Mouse (Mus musculus) myocyte (in vitro differentiated cells): Measurements from ENCODE around the gene A830005F24Rik.

Source experiments
- CEBPB ChIP-seq: IDR thresholded peaks from 2 replicates; pipeline ENCODE4 v1.6.1; 2011; ENCODE audit warnings: mild to moderate bottlenecking, moderate library complexity; ENCODE audit not compliant: poor library complexity, insufficient read depth, severe bottlenecking
- E2F4 ChIP-seq: IDR thresholded peaks from one replicate; pipeline ENCODE4 v1.6.1; 2011; ENCODE audit warnings: mild to moderate bottlenecking, control low read depth, moderate library complexity; ENCODE audit not compliant: insufficient read depth
- MAX ChIP-seq: IDR thresholded peaks from one replicate; pipeline ENCODE4 v1.6.1; 2011; ENCODE audit warnings: low read depth, mild to moderate bottlenecking, control low read depth
- MYOD1 ChIP-seq, 3 experiments: IDR thresholded peaks; one replicate each; pipeline ENCODE4 v1.6.1; 2011; ENCODE audit warnings: control low read depth in 2 of 3, low read depth in 2 of 3, mild to moderate bottlenecking in 2 of 3, moderate library complexity in 1 of 3; ENCODE audit not compliant: insufficient read length in 2 of 3, control insufficient read depth in 1 of 3
- MYOG ChIP-seq, 3 experiments: IDR thresholded peaks; one replicate each; pipeline ENCODE4 v1.6.1; 2011; ENCODE audit warnings: control low read depth in 2 of 3, low read depth in 2 of 3, mild to moderate bottlenecking in 2 of 3; ENCODE audit not compliant: insufficient read length in 2 of 3, control insufficient read depth in 1 of 3, insufficient read depth in 1 of 3
- POLR2A ChIP-seq: IDR thresholded peaks from one replicate; pipeline ENCODE4 v1.6.1; 2011; ENCODE audit warnings: low read depth, mild to moderate bottlenecking, control low read depth, moderate library complexity; ENCODE audit not compliant: insufficient read length
- POLR2AphosphoS2 ChIP-seq: IDR thresholded peaks from one replicate; pipeline ENCODE4 v1.6.1; 2011; ENCODE audit warnings: low read depth, control low read depth; ENCODE audit not compliant: insufficient read length
- REST ChIP-seq: IDR thresholded peaks from one replicate; pipeline ENCODE4 v1.6.1; 2011; ENCODE audit warnings: mild to moderate bottlenecking, control low read depth, moderate library complexity; ENCODE audit not compliant: insufficient read depth, insufficient read length
- SRF ChIP-seq: IDR thresholded peaks from one replicate; pipeline ENCODE4 v1.6.1; 2011; ENCODE audit warnings: low read depth; ENCODE audit not compliant: control insufficient read depth, insufficient read length
- TCF12 ChIP-seq: IDR thresholded peaks from one replicate; pipeline ENCODE4 v1.6.1; 2011; ENCODE audit warnings: mild to moderate bottlenecking, control low read depth; ENCODE audit not compliant: poor library complexity, insufficient read depth, severe bottlenecking
- TCF3 ChIP-seq: IDR thresholded peaks from one replicate; pipeline ENCODE4 v1.6.1; 2011; ENCODE audit warnings: low read depth, control low read depth; ENCODE audit not compliant: insufficient read length
- USF1 ChIP-seq: IDR thresholded peaks from one replicate; pipeline ENCODE4 v1.6.1; 2011; ENCODE audit warnings: low read depth, mild to moderate bottlenecking, control low read depth, moderate library complexity

- no peak for TF ChIP-seq POLR2A
- TF ChIP-seq MYOD1 (IDR thresholded peaks at IDR 0.05; ENCODE audit: control insufficient read depth in 1 of 3, insufficient read length in 2 of 3, low read depth in 2 of 3) = no peak
- TF ChIP-seq MAX = no peak
- TF ChIP-seq USF1 = no peak
- no peak for TF ChIP-seq POLR2AphosphoS2
- no peak for TF ChIP-seq TCF12
- no peak for TF ChIP-seq CEBPB
- no peak for TF ChIP-seq TCF3
- no peak for TF ChIP-seq E2F4
- TF ChIP-seq MYOG (IDR thresholded peaks at IDR 0.05; ENCODE audit: control insufficient read depth in 1 of 3, insufficient read depth in 1 of 3, insufficient read length in 2 of 3, low read depth in 2 of 3) = no peak
- TF ChIP-seq REST = no peak
- TF ChIP-seq SRF = no peak
Measured at GRCm38 (mm10) chr13:48554552-48554951, 41.2 kb downstream of the A830005F24Rik start.
